Mouse (Mus musculus) adipose tissue, adult 10 weeks (tissue): Measurements from ENCODE around the gene Spns2. TPM values are rescaled to one million over a fixed set of nuclear protein-coding genes. Genes with fewer than 3 reads are reported as not detected.

Experiments
- polyA plus RNA-seq: library from polyadenylated mRNA; stranded (reverse); fragments of 350-450 nt; fragmentation: Illumina TruSeq; extraction: RNeasy Lipid Tissue Mini Kit (QIAGEN cat#74804); gene quantifications from one replicate; pipeline ENCODE4 v1.2.3, GENCODE M21; 2014; ENCODE audit warnings: low read depth, low replicate concordance

Spns2 gene
- polyA plus RNA-seq: 18.1 TPM

GRCm38 (mm10) chr11:72489881-72490301 lies at the start of gene Spns2:
Gene Spns2 (minus strand): TSS chr11:72489904.

GRCm38 (mm10) chr11:72440965-72441664 lies 48.6 kb downstream of the Spns2 start, which contains the start of gene Mybbp1a:
Gene Mybbp1a (plus strand): TSS chr11:72441355.

GRCm38 (mm10) chr11:72434963-72435693 lies 54.6 kb downstream of the Spns2 start, which contains the start of gene Ggt6:
Gene Ggt6 (plus strand): TSS chr11:72435526.

GRCm38 (mm10) chr11:72411093-72411921 lies 78.4 kb downstream of the Spns2 start, which contains the start of gene Smtnl2:
Gene Smtnl2 (minus strand): TSS chr11:72411713.

Other genes starting within 250 kb of the Spns2 start
- gene Slc13a5, start 222.7 kb downstream of the Spns2 start, polyA plus RNA-seq: 0.65 TPM
- gene Xaf1, start 188.3 kb downstream of the Spns2 start, polyA plus RNA-seq: 23.9 TPM
- 0.93 TPM for gene Fbxo39, start 175.5 kb downstream of the Spns2 start, polyA plus RNA-seq
- gene Tekt1, start 127.5 kb downstream of the Spns2 start, polyA plus RNA-seq: 11.9 TPM
- 19.5 TPM for gene Smtnl2, start 78.2 kb downstream of the Spns2 start, polyA plus RNA-seq
- 0.84 TPM for gene Ggt6, start 54.4 kb downstream of the Spns2 start, polyA plus RNA-seq
- gene Mybbp1a, start 48.5 kb downstream of the Spns2 start, polyA plus RNA-seq: 43.2 TPM
- 1.2 TPM for gene Spns3, start 60.6 kb upstream of the Spns2 start, polyA plus RNA-seq
- 23.2 TPM for gene Ube2g1, start 117.4 kb upstream of the Spns2 start, polyA plus RNA-seq
- gene Ankfy1, start 200.1 kb upstream of the Spns2 start, polyA plus RNA-seq: 26.2 TPM